Mouse (Mus musculus) limb, embryonic 12.5 days (tissue): Measurements from ENCODE around the gene Tmed2. TPM values are rescaled to one million over a fixed set of nuclear protein-coding genes. Genes with fewer than 3 reads are reported as not detected.
A peak's percentile ranks its signal among the peaks of the same experiment; 100 is the strongest.
"Not testable (repeated sequence)": the region's sequence is repeated elsewhere in the genome, so short reads cannot be mapped to it uniquely, and the experiment has no call there.

Experiments
- ATAC-seq: fragments of 200-750 bp; cut with Nextera tagmentation; 2 replicates; pipeline ENCODE4 v1.8.0; 2017; ENCODE audit warnings: low read depth, moderate TSS enrichment; ENCODE audit not compliant: insufficient number of reproducible peaks, insufficient read depth, low FRiP score, low TSS enrichment
- H3K27ac ChIP-seq: fragments of 300-500 bp; sonication (generic); 2 replicates; pipeline ENCODE4 v1.5.1; 2016; ENCODE audit warnings: mild to moderate bottlenecking, moderate library complexity
- H3K27me3 ChIP-seq: fragments of 300-500 bp; sonication (generic); 2 replicates; pipeline ENCODE4 v1.6.1; 2016; ENCODE audit warnings: mild to moderate bottlenecking, moderate library complexity
- H3K36me3 ChIP-seq: fragments of 300-500 bp; sonication (generic); 2 replicates; pipeline ENCODE4 v1.6.1; 2016; ENCODE audit warnings: mild to moderate bottlenecking, moderate library complexity
- H3K4me1 ChIP-seq: fragments of 300-500 bp; sonication (generic); replicated peaks from 2 replicates; pipeline ENCODE4 v1.6.1; 2016
- H3K4me2 ChIP-seq: fragments of 300-500 bp; sonication (generic); 2 replicates; pipeline ENCODE4 v1.6.1; 2016; ENCODE audit warnings: mild to moderate bottlenecking, moderate library complexity
- H3K4me3 ChIP-seq: fragments of 300-500 bp; sonication (generic); replicated peaks from 2 replicates; pipeline ENCODE4 v1.5.1; 2016; ENCODE audit warnings: mild to moderate bottlenecking
- H3K9ac ChIP-seq: fragments of 300-500 bp; sonication (generic); replicated peaks from 2 replicates; pipeline ENCODE4 v1.6.1; 2016; ENCODE audit warnings: mild to moderate bottlenecking, moderate library complexity
- H3K9me3 ChIP-seq: fragments of 300-500 bp; sonication (generic); 2 replicates; pipeline ENCODE4 v1.6.1; 2016; ENCODE audit warnings: mild to moderate bottlenecking, moderate library complexity
- WGBS: fragments of 180-500 bp; shearing (Covaris S2); methylation state at CpG from one replicate; pipeline ENCODE4 v1.1.7; 2016; 5-methylcytosine and 5-hydroxymethylcytosine counted together
- polyA plus RNA-seq: library from polyadenylated mRNA; unstranded; fragments of >200 nt; fragmentation: Nextera tagmentation; extraction: Ambion mirVana; gene quantifications from 2 replicates; pipeline ENCODE4 v1.2.1, GENCODE M21; 2016

Gene Tmed2
- 484 and 497 TPM in 2 replicates for polyA plus RNA-seq

- Histone ChIP-seq H3K9me3 (no peaks in the 10 kb centered on the region), H3K36me3 (peaks cover 25% of the 10 kb centered on the region), H3K27ac (peak within 1 kb of the TSS; percentile 89), H3K4me3 (peak within 1 kb of the TSS; percentile 98), H3K4me1 (peaks cover 18% of the 10 kb centered on the region), H3K27me3 (0 out of 2 replicates have a peak, but pooled peaks cover 6% of the 10 kb centered on the region), H3K9ac (peak within 1 kb of the TSS; percentile 94), H3K4me2 (peak within 1 kb of the TSS; percentile 72)
- whole genome bisulfite sequencing, result 1% methylated on average over 35 of the region's 35 CpGs
- ATAC-seq, result peak; percentile 92
These were observed at the start of gene Tmed2 for GRCm38 (mm10) chr5:124540383-124540786. TSS of gene Tmed2 (plus strand) at chr5:124540695.

DNA sequence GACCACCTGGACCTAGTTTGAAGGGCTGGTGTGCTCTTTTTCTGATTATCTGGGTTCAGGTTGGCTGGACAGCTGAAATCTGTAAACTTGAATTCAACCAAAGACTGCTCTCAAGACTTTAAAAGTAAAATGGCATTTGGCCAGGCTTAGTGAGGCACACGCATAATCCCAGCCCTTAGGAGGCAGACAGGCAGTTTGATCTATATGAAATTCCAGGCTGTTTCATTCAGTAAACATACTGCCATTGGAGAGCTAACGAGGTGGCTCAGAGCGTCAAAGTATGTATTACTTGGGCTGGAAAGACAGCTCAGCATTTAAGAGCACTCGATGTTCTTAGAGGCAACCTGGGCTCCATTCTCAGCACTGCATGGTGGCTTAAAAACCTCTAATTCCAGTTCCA, 48.8 kb upstream of the Tmed2 start:
- H3K27me3 ChIP-seq, result no peaks in the 10 kb centered on the region
- ATAC-seq, result no peak
- no peak overlapping the region for H3K9ac ChIP-seq
- no peaks in the 10 kb centered on the region for H3K4me1 ChIP-seq
- H3K9me3 ChIP-seq, result no peaks in the 10 kb centered on the region
- no peak overlapping the region for H3K27ac ChIP-seq
- no peak overlapping the region for H3K4me3 ChIP-seq
- H3K4me2 ChIP-seq, result no peak overlapping the region
- WGBS, result 85% methylated on average over 4 of the region's 4 CpGs
- peaks cover 91% of the 10 kb centered on the region for H3K36me3 ChIP-seq

DNA sequence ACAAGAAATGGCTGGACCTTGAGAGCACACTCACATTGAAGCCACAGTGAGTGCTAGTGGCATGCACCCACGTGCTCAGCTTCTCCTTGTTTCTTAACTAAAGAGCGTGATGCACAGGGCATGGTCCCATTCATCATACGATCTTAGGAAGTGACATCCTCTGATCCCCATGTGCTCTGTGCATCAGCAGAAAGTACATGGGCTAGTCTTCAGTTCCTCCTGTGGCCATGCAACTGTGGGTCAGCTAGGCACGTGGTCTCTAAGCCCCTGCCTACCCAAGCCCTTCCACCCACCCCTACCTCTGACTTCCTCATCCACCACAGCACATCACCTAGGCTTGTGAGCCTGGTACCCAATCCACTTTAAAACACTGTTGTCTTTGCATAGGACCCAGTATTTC, 47.9 kb upstream of the Tmed2 start:
- H3K9ac ChIP-seq, result no peak overlapping the region
- H3K4me1 ChIP-seq, result no peaks in the 10 kb centered on the region
- no peaks in the 10 kb centered on the region for H3K27me3 ChIP-seq
- 84% methylated on average over 4 of the region's 4 CpGs for WGBS
- peaks cover 95% of the 10 kb centered on the region for H3K36me3 ChIP-seq
- no peak overlapping the region for H3K4me3 ChIP-seq
- H3K9me3 ChIP-seq, result no peaks in the 10 kb centered on the region
- H3K27ac ChIP-seq, result no peak overlapping the region
- H3K4me2 ChIP-seq, result no peak overlapping the region
- ATAC-seq, result no peak

- Histone ChIP-seq H3K27ac (no peak overlapping the region), H3K4me2 (no peak overlapping the region), H3K4me3 (no peak overlapping the region), H3K36me3 (peaks cover 98% of the 10 kb centered on the region), H3K27me3 (no peaks in the 10 kb centered on the region), H3K9ac (no peak overlapping the region), H3K4me1 (no peaks in the 10 kb centered on the region), H3K9me3 (no peaks in the 10 kb centered on the region)
- no peak for ATAC-seq
- 86% methylated on average over 11 of the region's 11 CpGs for WGBS
These were observed 47.0 kb upstream of the Tmed2 start for GRCm38 (mm10) chr5:124493455-124493854.

DNA sequence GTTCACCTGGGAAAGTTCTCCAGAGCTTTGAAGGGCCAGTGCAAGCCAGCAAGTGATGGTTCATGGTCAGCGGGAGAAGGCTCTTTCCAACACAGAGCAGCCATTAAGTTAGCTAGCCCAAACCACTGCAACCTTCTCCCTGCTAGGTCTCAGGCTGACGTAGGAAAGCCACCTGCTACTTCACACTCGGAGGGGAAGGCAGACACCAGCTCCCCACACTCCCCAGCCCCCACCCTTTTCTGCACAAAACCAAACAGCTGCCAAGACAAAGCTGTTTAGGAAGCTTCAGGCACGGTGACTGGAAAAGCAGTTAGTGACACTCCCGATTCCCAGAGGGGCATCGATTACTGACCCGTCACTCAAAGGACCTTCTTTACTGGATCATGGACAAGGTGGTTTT, 44.9 kb upstream of the Tmed2 start:
- Histone ChIP-seq H3K4me1 (no peaks in the 10 kb centered on the region), H3K9me3 (no peaks in the 10 kb centered on the region), H3K27ac (no peak overlapping the region), H3K4me2 (no peak overlapping the region), H3K9ac (no peak overlapping the region), H3K4me3 (no peak overlapping the region), H3K36me3 (peaks cover 92% of the 10 kb centered on the region), H3K27me3 (no peaks in the 10 kb centered on the region)
- no peak for ATAC-seq
- 76% methylated on average over 7 of the region's 7 CpGs for WGBS

DNA sequence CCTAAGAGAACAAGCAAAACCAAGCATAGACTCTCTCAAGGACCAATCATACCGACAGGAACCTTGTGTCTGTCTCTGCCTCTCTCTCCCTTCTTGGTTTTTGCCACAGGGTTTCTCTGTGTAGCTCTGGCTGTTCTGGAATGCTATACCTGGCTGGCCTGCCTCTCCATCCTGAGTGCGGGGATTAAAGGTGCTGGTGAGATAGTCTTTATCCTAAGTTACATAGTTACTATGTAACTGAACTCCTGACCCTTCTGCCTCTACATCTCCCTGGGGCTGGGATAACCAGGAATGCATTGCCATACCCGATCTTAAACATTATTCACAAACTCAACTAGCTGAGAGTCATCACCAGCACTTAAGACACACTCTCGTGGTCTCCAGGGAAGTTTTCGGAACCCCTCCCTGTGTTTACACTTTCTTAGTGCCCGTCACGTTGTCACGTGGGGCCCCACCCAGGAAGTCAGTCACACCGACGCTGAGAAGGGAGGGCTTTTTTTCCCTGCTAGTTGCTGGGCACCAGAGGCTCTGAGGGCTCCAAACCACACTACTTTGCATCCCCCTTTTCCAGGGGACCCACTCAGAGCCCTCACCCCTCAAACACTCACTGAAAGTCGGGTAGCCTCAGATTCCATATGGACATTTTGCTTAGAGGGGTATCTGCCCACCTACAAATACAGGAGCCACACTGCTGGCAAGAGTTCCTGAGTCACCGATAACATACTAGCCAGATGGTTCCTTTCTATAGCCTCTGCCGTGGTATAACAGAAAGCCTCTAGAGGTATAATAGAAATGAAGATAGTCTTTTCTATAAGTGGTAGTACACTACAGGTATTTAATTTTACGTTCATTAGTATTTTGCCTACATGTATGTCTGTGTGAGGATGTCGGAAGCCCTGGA, 43.6 kb upstream of the Tmed2 start:
- 73% methylated on average over 15 of the region's 15 CpGs for WGBS
- H3K9me3 ChIP-seq, result no peaks in the 10 kb centered on the region
- no peak overlapping the region for H3K4me3 ChIP-seq
- no peaks in the 10 kb centered on the region for H3K27me3 ChIP-seq
- no peak overlapping the region for H3K9ac ChIP-seq
- peaks cover 92% of the 10 kb centered on the region for H3K36me3 ChIP-seq
- no peak overlapping the region for H3K27ac ChIP-seq
- no peaks in the 10 kb centered on the region for H3K4me1 ChIP-seq
- no peak overlapping the region for H3K4me2 ChIP-seq
- no peak for ATAC-seq

DNA sequence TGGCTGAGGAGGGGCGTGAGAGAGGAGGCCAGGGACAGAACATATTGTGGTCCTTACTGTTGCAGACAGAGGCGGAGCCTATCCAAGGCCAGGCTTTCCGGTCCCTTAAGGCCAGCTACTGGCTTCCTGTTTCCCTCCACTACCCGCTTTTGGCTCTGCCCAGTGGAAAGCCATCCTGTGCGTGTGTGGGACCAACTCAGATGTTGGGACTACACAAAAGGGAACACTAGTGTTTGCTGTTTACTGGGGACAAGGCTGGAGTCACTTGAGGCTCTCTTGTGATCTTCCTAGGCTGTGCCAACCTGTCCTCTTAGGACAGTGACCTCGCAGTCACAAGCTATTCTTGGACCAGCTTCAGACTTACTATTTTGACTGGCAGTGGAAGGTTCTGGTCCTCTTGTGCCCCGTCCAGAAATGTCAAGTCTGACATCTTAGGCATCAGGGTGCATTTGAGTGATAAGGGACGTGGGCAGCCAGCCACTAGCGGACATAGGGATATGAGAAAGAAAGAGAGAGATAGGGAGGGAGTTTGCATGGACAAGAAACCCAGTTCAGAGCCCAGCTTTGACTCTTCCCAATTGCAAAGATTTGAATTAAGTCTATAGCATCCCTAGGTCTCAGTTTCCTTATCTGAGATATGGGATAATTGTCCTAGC, 42.1 kb upstream of the Tmed2 start:
- Histone ChIP-seq H3K4me3 (no peak overlapping the region), H3K27ac (no peak overlapping the region), H3K9ac (no peak overlapping the region), H3K9me3 (no peaks in the 10 kb centered on the region), H3K4me2 (no peak overlapping the region), H3K4me1 (no peaks in the 10 kb centered on the region), H3K36me3 (peaks cover 92% of the 10 kb centered on the region), H3K27me3 (no peaks in the 10 kb centered on the region)
- 83% methylated on average over 9 of the region's 9 CpGs for whole genome bisulfite sequencing
- ATAC-seq, result no peak

DNA sequence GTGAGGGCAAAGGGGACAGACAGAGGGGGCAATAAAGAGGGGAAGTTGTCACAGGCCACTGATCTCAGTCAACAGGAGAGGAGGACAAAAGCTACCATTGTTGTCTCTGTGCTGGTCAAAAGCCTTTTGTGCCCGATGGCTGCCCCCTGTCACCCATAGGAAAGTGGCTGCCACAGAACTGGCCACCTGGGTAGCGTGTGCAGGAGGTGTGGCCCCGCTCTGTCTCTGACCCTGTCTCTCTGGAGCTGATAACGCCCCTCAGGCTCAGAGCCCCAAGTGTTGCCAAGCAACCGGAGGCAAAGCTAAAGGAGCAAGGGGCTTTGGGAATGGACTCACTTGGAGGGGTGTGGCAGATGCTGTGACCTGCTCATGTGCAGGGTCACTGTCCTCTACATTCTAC, 41.5 kb upstream of the Tmed2 start:
- Histone ChIP-seq H3K36me3 (peaks cover 92% of the 10 kb centered on the region), H3K4me2 (no peak overlapping the region), H3K9me3 (no peaks in the 10 kb centered on the region), H3K9ac (no peak overlapping the region), H3K4me1 (no peaks in the 10 kb centered on the region), H3K27ac (no peak overlapping the region), H3K27me3 (no peaks in the 10 kb centered on the region), H3K4me3 (no peak overlapping the region)
- WGBS, result 70% methylated on average over 5 of the region's 5 CpGs
- ATAC-seq, result no peak

DNA sequence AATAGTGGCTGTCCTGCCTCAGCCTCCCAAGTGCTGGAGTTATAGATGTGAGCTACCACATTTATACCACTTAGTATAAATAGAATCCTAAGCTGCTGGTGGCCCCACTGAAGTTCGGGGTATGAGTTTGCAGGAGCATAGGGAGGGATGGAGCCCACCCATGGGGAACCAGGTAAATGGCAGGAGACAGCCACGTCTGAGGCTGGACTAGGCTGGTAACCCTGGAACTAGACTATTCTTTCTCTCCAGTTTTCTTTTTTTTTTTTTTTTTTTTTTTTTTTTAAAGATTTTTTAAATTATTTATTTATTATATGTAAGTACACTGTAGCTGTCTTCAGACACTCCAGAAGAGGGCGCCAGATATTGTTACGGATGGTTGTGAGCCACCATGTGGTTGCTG, 40.5 kb upstream of the Tmed2 start:
- H3K9me3 ChIP-seq, H3K9ac ChIP-seq, H3K4me1 ChIP-seq, H3K4me2 ChIP-seq, H3K27ac ChIP-seq, ATAC-seq, H3K4me3 ChIP-seq, H3K27me3 ChIP-seq: not testable (repeated sequence)
- WGBS, result 82% methylated on average over 2 of the region's 4 CpGs
- peaks cover 90% of the 10 kb centered on the region for H3K36me3 ChIP-seq

DNA sequence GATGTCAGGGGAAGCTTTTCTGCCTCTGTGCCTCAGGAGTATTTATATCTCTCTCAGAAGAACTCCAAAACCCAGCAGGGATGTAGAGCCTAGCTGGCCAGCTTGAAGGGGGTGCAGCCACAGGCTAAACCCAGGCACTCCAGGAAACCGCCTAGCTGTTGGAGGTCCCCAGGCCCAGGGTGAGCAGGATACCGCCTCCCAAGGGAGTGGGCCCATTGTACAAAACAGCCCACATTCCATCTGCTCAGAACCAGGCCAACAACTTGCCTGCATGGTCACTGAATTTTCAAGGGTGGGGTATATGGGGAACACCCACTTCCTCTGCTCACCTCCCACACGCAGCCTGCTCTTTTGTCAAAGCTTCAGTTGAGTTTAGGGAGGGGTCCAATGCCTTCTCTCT, 39.9 kb upstream of the Tmed2 start:
- Histone ChIP-seq H3K9ac (no peak overlapping the region), H3K4me1 (no peaks in the 10 kb centered on the region), H3K36me3 (peaks cover 89% of the 10 kb centered on the region), H3K27me3 (no peaks in the 10 kb centered on the region), H3K4me3 (no peak overlapping the region), H3K9me3 (no peaks in the 10 kb centered on the region), H3K27ac (no peak overlapping the region), H3K4me2 (no peak overlapping the region)
- no peak for ATAC-seq
- 99% methylated on average over 3 of the region's 3 CpGs for WGBS

DNA sequence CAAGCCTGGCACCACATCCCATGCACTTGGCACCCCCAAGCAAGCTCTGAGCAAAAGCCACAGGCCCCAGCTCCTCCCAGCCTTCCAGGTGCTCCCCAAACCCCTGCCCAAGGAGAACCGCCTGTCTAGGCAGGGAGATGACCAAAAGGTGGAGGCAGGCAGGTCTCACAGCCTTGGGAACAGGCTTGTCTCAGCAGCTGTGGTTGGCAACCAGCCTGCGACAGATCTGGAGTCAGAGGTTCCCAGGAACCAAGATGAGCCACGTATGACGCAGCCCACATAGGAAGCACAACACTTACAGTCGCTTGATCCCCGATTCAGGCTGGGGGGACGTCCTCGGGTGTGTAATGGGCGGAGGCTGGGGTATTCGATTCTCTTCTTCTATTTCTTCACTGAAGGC, 39.0 kb upstream of the Tmed2 start:
- no peak for ATAC-seq
- H3K27ac ChIP-seq, result no peak overlapping the region
- 89% methylated on average over 10 of the region's 10 CpGs for WGBS
- H3K27me3 ChIP-seq, result no peaks in the 10 kb centered on the region
- H3K4me2 ChIP-seq, result no peak overlapping the region
- no peak overlapping the region for H3K9ac ChIP-seq
- no peak overlapping the region for H3K4me3 ChIP-seq
- 0 out of 2 replicates have a peak, but pooled peaks cover under 1% of the 10 kb centered on the region for H3K4me1 ChIP-seq
- peaks cover 88% of the 10 kb centered on the region for H3K36me3 ChIP-seq
- H3K9me3 ChIP-seq, result no peaks in the 10 kb centered on the region
